Mouse (Mus musculus) spleen, adult 2 months (tissue): ENCODE data around the gene Snapc4. TPM values are rescaled to one million over a fixed set of nuclear protein-coding genes. Genes with fewer than 3 reads are reported as not detected.

Experiments
- DNase-seq, 2 experiments: peaks; one replicate each; pipeline versions ENCODE4 v3.0.0 to v3.0.0-alpha.2; 2012 to 2021; ENCODE audit warnings: low spot score in 2 of 2, low read depth in 1 of 2
- H3K27ac ChIP-seq: fragments of 200-500 bp; 2 replicates; pipeline ENCODE4 v1.5.1; 2012; ENCODE audit warnings: low read length, inconsistent platforms; ENCODE audit not compliant: insufficient read depth
- H3K27me3 ChIP-seq: fragments of 200-500 bp; 2 replicates; pipeline ENCODE4 v1.6.1; 2012; ENCODE audit warnings: mild to moderate bottlenecking, moderate library complexity, low read length, inconsistent platforms; ENCODE audit not compliant: control insufficient read depth, insufficient read depth
- H3K36me3 ChIP-seq: fragments of 200-500 bp; 2 replicates; pipeline ENCODE4 v1.6.1; 2012; ENCODE audit warnings: mild to moderate bottlenecking, low read length, inconsistent platforms; ENCODE audit not compliant: control insufficient read depth, insufficient read depth
- H3K4me1 ChIP-seq: fragments of 200-500 bp; 2 replicates; pipeline ENCODE4 v1.6.1; 2011; ENCODE audit warnings: inconsistent platforms; ENCODE audit not compliant: control insufficient read depth, insufficient read depth, insufficient read length
- H3K4me3 ChIP-seq: fragments of 200-500 bp; 2 replicates; pipeline ENCODE4 v1.5.1; 2011; ENCODE audit warnings: mild to moderate bottlenecking, inconsistent platforms; ENCODE audit not compliant: insufficient read depth, insufficient read length; ENCODE audit errors: extremely low read depth
- CTCF ChIP-seq: fragments of 200-500 bp; IDR thresholded peaks from 2 replicates; pipeline ENCODE4 v1.5.1; 2011; ENCODE audit warnings: mild to moderate bottlenecking, inconsistent platforms; ENCODE audit not compliant: insufficient read depth, insufficient read length, insufficient replicate concordance; ENCODE audit errors: extremely low read depth
- POLR2A ChIP-seq: fragments of 200-500 bp; IDR thresholded peaks from 2 replicates; pipeline ENCODE4 v1.6.1; 2011; ENCODE audit warnings: low read depth, low read length, inconsistent platforms
- WGBS: fragments of 180-500 bp; shearing (Covaris S2); methylation state at CpG from one replicate; pipeline ENCODE4 v1.1.7; 2018; 5-methylcytosine and 5-hydroxymethylcytosine counted together
- polyA plus RNA-seq: library from polyadenylated mRNA; depleted of rRNA; stranded (reverse); fragments of >200 nt; gene quantifications from 2 replicates; pipeline ENCODE4 v1.2.3, GENCODE M21; 2012

The Snapc4 gene
- polyA plus RNA-seq, 1 experiment, result 41.1 TPM

GRCm38 (mm10) chr2:26342044-26342443 lies 38.4 kb downstream of the Snapc4 start:
- Histone ChIP-seq H3K27me3 (no peaks in the 10 kb centered on the region), H3K4me1 (no peaks in the 10 kb centered on the region), H3K36me3 (peaks cover 3% of the 10 kb centered on the region; the same call in 1 of the 2 replicates), H3K4me3 (no peak overlapping the region), H3K27ac (peak overlapping the region; percentile 7; the same call in 1 of the 2 replicates)
- TF ChIP-seq POLR2A, result no peak
- no peak for TF ChIP-seq CTCF
- DNase-seq, result no peak
- 69% methylated on average over 10 of the region's 10 CpGs for WGBS

- TF ChIP-seq CTCF (no peak), POLR2A (no peak)
- Histone ChIP-seq H3K27me3 (no peaks in the 10 kb centered on the region), H3K4me3 (no peak overlapping the region), H3K36me3 (peaks cover 3% of the 10 kb centered on the region; the same call in 1 of the 2 replicates), H3K27ac (no peak overlapping the region), H3K4me1 (no peaks in the 10 kb centered on the region)
- 92% methylated on average over 2 of the region's 2 CpGs for WGBS
- no peak for DNase-seq
Observed at GRCm38 (mm10) chr2:26341510-26341981, 38.9 kb downstream of the Snapc4 start.

GRCm38 (mm10) chr2:26339204-26339551 lies 41.3 kb downstream of the Snapc4 start:
- 96% methylated on average over 5 of the region's 5 CpGs for WGBS
- Histone ChIP-seq H3K4me1 (no peaks in the 10 kb centered on the region), H3K4me3 (no peak overlapping the region)

GRCm38 (mm10) chr2:26338302-26339203 lies 41.9 kb downstream of the Snapc4 start:
- WGBS, result 90% methylated on average over 9 of the region's 13 CpGs
- Histone ChIP-seq H3K27me3 (no peaks in the 10 kb centered on the region), H3K4me3 (no peak overlapping the region), H3K27ac (no peak overlapping the region), H3K4me1 (no peaks in the 10 kb centered on the region), H3K36me3 (peaks cover 3% of the 10 kb centered on the region; the same call in 1 of the 2 replicates)
- TF ChIP-seq CTCF (no peak), POLR2A (no peak)
- no peak for DNase-seq

More at GRCm38 (mm10) chr2:26339204-26339551, 41.3 kb downstream of the Snapc4 start:
- DNase-seq, result no peak
- no peaks in the 10 kb centered on the region for H3K27me3 ChIP-seq
- TF ChIP-seq CTCF, result no peak
- TF ChIP-seq POLR2A, result no peak
- H3K36me3 ChIP-seq, result peaks cover 3% of the 10 kb centered on the region; the same call in 1 of the 2 replicates
- H3K27ac ChIP-seq, result no peak overlapping the region

- Histone ChIP-seq H3K36me3 (no peaks in the 10 kb centered on the region), H3K27ac (no peak overlapping the region), H3K4me1 (no peaks in the 10 kb centered on the region), H3K4me3 (no peak overlapping the region), H3K27me3 (no peaks in the 10 kb centered on the region)
- WGBS, result 91% methylated on average over 6 of the region's 6 CpGs
- DNase-seq, result no peak
- TF ChIP-seq POLR2A (no peak), CTCF (no peak)
Observed at GRCm38 (mm10) chr2:26330702-26331101, 49.8 kb downstream of the Snapc4 start.

GRCm38 (mm10) chr2:26330056-26330468 lies 50.4 kb downstream of the Snapc4 start:
- no peak overlapping the region for H3K4me3 ChIP-seq
- 91% methylated on average over 4 of the region's 4 CpGs for WGBS

More at GRCm38 (mm10) chr2:26330056-26330468, 50.4 kb downstream of the Snapc4 start:
- DNase-seq, result no peak
- Histone ChIP-seq H3K27me3 (no peaks in the 10 kb centered on the region), H3K4me1 (no peaks in the 10 kb centered on the region), H3K36me3 (no peaks in the 10 kb centered on the region), H3K27ac (no peak overlapping the region)
- TF ChIP-seq POLR2A, result no peak
- TF ChIP-seq CTCF, result no peak
